In the genomic region with DNA sequence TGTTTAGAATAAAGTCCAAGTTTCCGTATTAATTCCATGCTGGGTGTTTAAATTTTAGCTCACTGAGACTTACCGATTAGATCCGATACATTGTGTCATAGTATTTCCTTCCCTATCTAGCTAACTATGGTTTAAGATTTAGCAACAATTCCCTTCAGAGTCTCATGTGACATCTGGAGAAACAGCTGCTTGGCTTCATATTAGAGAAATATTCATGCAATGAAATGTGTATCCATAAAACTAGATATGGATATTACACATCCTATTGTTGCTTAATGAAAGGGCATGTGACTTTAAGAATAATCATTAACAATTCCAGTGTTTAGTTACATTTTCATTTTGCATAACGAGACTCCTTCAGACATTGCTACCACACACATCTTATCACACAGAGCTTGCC, we compare ENCODE assay signal across 15 mouse cellular contexts.
"Had no signal": no experiment of that assay in that cellular context is flagged by ENCODE, and none has a peak within 500 bp of the region (broad histone marks: within the 10 kb centered on the region; RNA-seq: fewer than 3 reads in every experiment).

No protein-coding gene starts in this region.

- H3K4me1 ChIP-seq: liver, embryonic 12.5 days; megakaryocyte, embryonic 14.5 days; midbrain, embryonic 12.5 days; neural tube, embryonic 12.5 days had no signal

- H3K4me2 ChIP-seq: liver, embryonic 12.5 days; midbrain, embryonic 12.5 days; neural tube, embryonic 12.5 days; stomach, embryonic 15.5 days had no signal

- H3K27me3 ChIP-seq: liver, embryonic 12.5 days; megakaryocyte, embryonic 14.5 days; midbrain, embryonic 12.5 days; neural tube, embryonic 12.5 days; stomach, embryonic 15.5 days had no signal

- H3K9ac ChIP-seq: liver, embryonic 12.5 days; liver, embryonic 14.5 days; midbrain, embryonic 12.5 days; neural tube, embryonic 12.5 days; stomach, embryonic 15.5 days had no signal

- H3K27ac ChIP-seq: liver, embryonic 12.5 days; liver, embryonic 14.5 days; midbrain, embryonic 12.5 days; neural tube, embryonic 12.5 days; stomach, embryonic 15.5 days; stomach, postnatal 0 days had no signal

- H3K36me3 ChIP-seq: liver, embryonic 12.5 days; midbrain, embryonic 12.5 days; neural tube, embryonic 12.5 days; stomach, embryonic 15.5 days had no signal

- H3K9me3 ChIP-seq: liver, embryonic 12.5 days; megakaryocyte, embryonic 14.5 days; midbrain, embryonic 12.5 days; neural tube, embryonic 12.5 days; stomach, embryonic 15.5 days had no signal

- H3K4me3 ChIP-seq: liver, embryonic 12.5 days; megakaryocyte, embryonic 14.5 days; midbrain, embryonic 12.5 days; neural tube, embryonic 12.5 days; stomach, embryonic 15.5 days had no signal

- DNase-seq: lung, adult 18-20 months; lung, postnatal 10 days; lung, postnatal 36 days; right cerebral cortex, postnatal 14 days; thymus, adult 2 months; thymus, postnatal 25 days; thymus, postnatal 4 days had no signal

- ATAC-seq: liver, embryonic 12.5 days; midbrain, embryonic 16.5 days had no signal
